Mouse (Mus musculus): ENCODE measurements around the gene Rpl23a. TPM values are rescaled to one million over a fixed set of nuclear protein-coding genes. Genes with fewer than 3 reads are reported as not detected.

The Rpl23a gene
- polyA plus RNA-seq, 1 experiment from 2014 or later: 743 TPM

DNA sequence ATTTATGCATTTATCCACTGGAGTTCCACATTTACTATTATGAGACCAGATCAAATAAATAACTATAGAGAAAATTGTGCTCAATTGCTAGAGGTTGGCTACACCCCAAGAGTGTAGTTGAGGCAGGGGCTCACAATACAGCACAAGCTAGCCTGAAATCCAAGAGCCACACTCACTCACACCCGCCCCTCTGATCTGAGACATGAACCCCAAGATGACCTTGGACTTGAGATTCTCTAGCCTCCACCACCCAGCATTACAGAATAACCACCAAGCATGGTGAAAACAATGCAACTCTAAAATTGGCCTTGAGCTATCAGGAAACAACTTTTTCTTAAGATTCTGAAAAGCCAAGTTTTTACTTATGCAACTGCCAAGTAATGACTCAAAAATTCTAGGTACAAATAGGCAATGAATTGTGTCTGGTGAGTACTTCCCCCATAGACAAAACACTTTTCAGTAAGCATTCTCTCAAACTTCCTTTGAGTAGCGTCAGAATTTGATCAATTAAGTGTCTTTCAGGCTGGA is 1.5 kb downstream of the Rpl23a start:
- WGBS: 53% methylated on average over 2 of the region's 2 CpGs
- no peak for ATAC-seq (ENCODE audit: low FRiP score, low read depth)
- peak overlapping the region; percentile 69 for H3K9ac ChIP-seq
- peaks cover 59% of the 10 kb centered on the region for H3K4me1 ChIP-seq (replicated peaks)
- H3K4me2 ChIP-seq: peak overlapping the region; percentile 70
- H3K36me3 ChIP-seq: peaks cover 28% of the 10 kb centered on the region
- peak overlapping the region; percentile 59 for H3K4me3 ChIP-seq
- no peak overlapping the region for H3K27ac ChIP-seq (replicated peaks)
- no peaks in the 10 kb centered on the region for H3K9me3 ChIP-seq
- no peaks in the 10 kb centered on the region for H3K27me3 ChIP-seq

DNA sequence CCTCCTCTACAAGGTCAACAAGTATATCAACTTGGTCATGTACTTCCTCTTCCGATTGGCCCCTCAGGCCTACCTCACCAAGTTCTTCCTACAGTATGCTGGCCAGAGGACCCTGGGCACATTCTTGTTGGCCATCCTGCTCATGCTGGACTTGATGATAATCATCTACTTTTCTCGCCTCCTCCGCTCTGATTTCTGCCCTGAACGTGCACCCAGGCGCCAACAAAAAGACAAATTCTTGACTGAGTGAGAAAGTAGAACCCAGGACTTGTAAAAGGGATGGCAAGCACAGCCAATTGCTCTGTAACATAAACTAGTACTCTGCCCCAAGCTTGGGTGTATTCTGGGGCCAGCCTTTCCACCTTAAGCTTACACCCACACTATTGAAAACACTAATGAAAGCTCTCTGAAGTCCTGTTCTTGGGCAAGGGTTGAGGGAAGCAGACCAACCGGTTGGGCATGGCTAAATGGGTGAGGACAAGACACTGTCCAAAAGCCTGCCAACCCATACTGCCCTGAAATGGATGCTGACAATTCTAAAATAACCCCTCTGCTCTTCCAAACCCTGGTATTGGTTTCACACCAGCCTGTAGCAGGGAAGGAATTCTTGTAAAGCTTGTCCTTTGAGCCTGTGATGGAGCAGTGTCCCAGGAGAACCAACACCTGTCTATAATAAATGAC is 3.2 kb downstream of the Rpl23a start:
- no peak overlapping the region for H3K9ac ChIP-seq
- whole genome bisulfite sequencing: 80% methylated on average over 6 of the region's 6 CpGs
- H3K4me1 ChIP-seq (replicated peaks): peaks cover 69% of the 10 kb centered on the region
- no peak overlapping the region for H3K27ac ChIP-seq (replicated peaks)
- ATAC-seq (ENCODE audit: low FRiP score, low read depth): no peak
- 0 out of 2 replicates have a peak overlapping the region, but pooled peaks have one; percentile 78 for H3K4me3 ChIP-seq
- no peaks in the 10 kb centered on the region for H3K27me3 ChIP-seq
- peak overlapping the region; percentile 87; the same call in 1 of the 2 replicates for H3K4me2 ChIP-seq
- H3K36me3 ChIP-seq: peaks cover 28% of the 10 kb centered on the region
- no peaks in the 10 kb centered on the region for H3K9me3 ChIP-seq

DNA sequence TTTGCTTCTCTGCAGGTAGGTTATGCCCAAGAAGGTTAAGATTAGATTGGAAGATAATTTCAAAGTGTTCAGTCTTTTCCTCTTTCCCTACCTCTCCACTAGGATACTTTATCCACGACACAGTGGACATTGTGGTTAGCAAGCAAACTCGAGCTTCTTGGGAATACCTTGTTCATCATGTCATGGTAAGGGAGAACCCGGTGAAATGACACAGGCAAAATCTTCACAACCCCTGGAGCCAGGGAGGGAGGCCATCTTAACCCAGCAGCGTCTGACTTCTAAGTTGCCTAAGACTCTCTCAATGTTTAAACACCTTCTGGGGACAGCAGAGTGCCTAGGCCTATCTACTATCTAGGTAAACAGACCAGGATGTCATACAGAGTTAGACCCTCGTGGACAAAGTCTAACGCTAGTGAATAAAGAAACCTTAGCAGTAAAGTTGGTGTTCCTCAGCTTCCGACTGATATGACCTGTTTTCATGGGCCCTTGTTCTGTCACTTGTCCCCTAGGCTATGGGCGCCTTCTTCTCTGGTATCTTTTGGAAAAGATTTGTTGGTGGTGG is 3.9 kb downstream of the Rpl23a start:
- no peak overlapping the region for H3K9ac ChIP-seq
- no peaks in the 10 kb centered on the region for H3K9me3 ChIP-seq
- peak overlapping the region; percentile 87 for H3K4me2 ChIP-seq
- peaks cover 69% of the 10 kb centered on the region for H3K4me1 ChIP-seq (replicated peaks)
- H3K27me3 ChIP-seq: no peaks in the 10 kb centered on the region
- peak overlapping the region; percentile 78 for H3K4me3 ChIP-seq
- 34% methylated on average over 8 of the region's 8 CpGs for WGBS
- ATAC-seq (ENCODE audit: low FRiP score, low read depth): no peak
- H3K36me3 ChIP-seq: peaks cover 28% of the 10 kb centered on the region
- H3K27ac ChIP-seq (replicated peaks): no peak overlapping the region

DNA sequence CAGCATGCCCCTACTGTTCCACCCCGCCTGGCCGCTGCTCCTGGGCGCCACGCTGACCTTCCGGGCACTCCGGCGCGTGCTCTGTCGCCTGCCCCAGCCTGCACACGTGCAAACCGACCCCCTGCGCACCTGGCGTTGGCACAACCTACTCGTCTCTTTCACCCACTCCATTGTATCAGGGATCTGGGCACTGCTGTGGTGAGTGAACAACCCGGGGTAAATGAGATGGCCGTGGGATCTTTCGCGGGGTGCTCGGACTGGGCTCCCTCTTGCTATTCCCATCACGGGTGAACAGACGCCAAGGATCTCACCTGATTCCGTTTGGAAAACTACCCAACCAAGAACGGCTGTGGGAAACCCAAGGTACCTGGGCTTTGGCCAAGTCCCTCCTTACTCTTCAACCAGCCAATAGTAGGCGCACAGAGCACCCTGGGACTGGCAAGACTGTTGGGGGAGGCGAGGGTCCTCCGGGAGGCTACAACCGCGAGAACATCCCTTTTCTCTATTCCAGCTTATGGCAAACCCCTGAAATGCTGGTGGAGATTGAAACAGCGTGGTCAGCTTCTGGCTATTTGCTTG is 4.4 kb downstream of the Rpl23a start:
- H3K4me3 ChIP-seq: peak overlapping the region; percentile 78
- no peaks in the 10 kb centered on the region for H3K9me3 ChIP-seq
- H3K36me3 ChIP-seq: peaks cover 28% of the 10 kb centered on the region
- H3K27me3 ChIP-seq: no peaks in the 10 kb centered on the region
- H3K4me1 ChIP-seq (replicated peaks): peaks cover 67% of the 10 kb centered on the region
- H3K9ac ChIP-seq: peak overlapping the region; percentile 56
- H3K27ac ChIP-seq (replicated peaks): peak overlapping the region; percentile 89
- ATAC-seq (ENCODE audit: low FRiP score, low read depth): 0 out of 2 replicates have a peak, but pooled peaks have one; percentile 1
- 3% methylated on average over 29 of the region's 29 CpGs for WGBS
- H3K4me2 ChIP-seq: peak overlapping the region; percentile 87

DNA sequence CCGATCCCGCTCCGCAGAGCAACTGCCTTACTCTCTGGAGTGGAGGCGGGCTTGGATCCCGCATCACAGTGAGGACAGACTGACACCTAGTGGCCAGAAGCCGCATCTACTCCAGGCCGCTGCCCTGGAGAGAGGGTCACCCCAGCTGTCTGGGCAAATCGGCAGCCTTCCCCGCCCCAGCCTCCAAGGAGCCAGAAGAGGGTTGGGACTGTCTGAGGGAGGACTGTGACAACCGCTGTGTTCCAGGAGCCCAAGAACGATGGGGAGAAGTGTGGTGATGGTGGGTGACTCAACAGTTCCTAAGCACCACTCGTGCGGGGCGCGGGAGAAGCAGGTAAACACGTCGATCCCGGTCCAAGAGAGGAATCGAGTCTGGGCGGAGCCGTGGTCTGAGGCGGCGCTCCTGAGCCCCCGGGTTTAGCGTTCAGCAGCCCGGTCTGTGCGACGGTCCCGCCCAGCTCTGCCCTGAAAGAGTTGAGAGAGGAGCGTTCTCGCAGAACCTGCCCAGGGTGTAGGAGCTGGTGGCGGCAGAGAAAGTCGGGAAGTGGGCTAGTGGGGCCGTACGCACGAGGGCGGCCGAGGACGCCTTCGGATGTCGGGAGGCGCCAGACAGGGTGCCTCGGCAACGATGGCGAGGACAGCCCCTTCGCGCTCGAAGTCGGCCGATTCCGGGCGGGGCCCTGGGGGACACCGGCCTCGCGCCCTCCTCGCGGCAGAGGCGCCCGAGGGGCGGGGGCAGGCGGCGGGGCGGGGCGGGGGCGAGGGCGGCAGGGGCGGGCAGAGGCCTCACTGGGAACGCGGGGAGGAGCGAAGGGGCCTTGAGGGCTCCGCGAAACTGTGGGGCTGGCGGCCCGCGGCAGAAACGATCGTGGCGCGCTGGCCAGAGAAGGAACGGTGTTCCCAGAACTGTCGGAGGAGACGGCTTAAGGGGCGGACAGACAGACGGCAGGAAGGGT is 5.2 kb downstream of the Rpl23a start:
- H3K36me3 ChIP-seq: peaks cover 28% of the 10 kb centered on the region
- peaks cover 64% of the 10 kb centered on the region for H3K4me1 ChIP-seq (replicated peaks)
- H3K4me2 ChIP-seq: peak overlapping the region; percentile 87
- no peaks in the 10 kb centered on the region for H3K9me3 ChIP-seq
- peak; percentile 82 for ATAC-seq (ENCODE audit: low FRiP score, low read depth)
- peak overlapping the region; percentile 56 for H3K9ac ChIP-seq
- peak overlapping the region; percentile 78 for H3K4me3 ChIP-seq
- WGBS: under 1% methylated on average over 76 of the region's 84 CpGs
- no peaks in the 10 kb centered on the region for H3K27me3 ChIP-seq
- peak overlapping the region; percentile 89 for H3K27ac ChIP-seq (replicated peaks)

DNA sequence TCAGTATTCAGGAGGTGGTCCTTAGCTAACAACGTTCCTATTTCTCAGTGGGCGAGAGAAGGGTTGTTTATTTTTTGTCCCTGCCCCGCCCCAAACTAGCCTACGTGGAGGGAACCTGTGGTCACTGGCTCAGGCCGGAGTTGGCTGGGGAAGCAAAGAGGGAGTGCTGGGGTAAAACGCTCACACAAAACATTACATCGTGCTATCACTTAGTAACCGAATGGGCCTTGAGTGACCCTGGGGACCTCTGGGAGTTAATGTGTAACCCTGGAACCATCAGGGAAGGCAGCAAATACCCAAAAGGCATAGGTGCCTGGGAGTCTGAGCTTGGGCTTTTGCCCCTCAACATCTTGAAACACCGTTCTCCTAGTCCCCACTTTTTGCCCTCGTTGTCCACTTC is 5.9 kb downstream of the Rpl23a start:
- Histone ChIP-seq H3K9ac (no peak overlapping the region), H3K9me3 (no peaks in the 10 kb centered on the region), H3K36me3 (peaks cover 28% of the 10 kb centered on the region), H3K4me2 (peak overlapping the region; percentile 87), H3K27me3 (no peaks in the 10 kb centered on the region), H3K27ac (replicated peaks) (peak overlapping the region; percentile 89), H3K4me1 (replicated peaks) (peaks cover 63% of the 10 kb centered on the region), H3K4me3 (peak overlapping the region; percentile 78)
- peak; percentile 1; the same call in 1 of the 2 replicates for ATAC-seq (ENCODE audit: low FRiP score, low read depth)
- under 1% methylated on average over 10 of the region's 10 CpGs for WGBS

DNA sequence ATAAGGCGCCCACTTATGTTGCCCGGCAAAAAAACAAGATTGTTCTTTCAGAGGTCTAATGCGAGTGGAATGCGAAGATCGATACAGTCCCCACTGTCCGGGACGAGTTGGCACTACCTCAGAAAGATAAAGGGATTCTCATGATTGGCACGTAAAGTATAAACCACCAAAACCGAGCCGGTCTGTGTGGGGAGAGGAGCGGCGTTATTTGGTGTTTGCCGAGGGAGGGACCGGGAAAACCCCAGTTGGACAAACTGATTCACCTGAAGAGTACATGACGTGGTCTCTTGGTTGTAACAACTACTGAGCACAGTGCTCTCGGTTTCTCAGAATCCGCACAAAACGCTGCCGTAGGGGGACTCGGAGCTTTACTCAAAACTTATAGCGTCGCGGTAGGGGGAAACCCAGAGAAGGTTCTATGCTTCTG is 6.5 kb downstream of the Rpl23a start:
- H3K27me3 ChIP-seq: no peaks in the 10 kb centered on the region
- H3K4me1 ChIP-seq (replicated peaks): peaks cover 58% of the 10 kb centered on the region
- no peaks in the 10 kb centered on the region for H3K9me3 ChIP-seq
- peak overlapping the region; percentile 57 for H3K9ac ChIP-seq
- H3K27ac ChIP-seq (replicated peaks): peak overlapping the region; percentile 83
- H3K4me2 ChIP-seq: peak overlapping the region; percentile 87
- peaks cover 25% of the 10 kb centered on the region for H3K36me3 ChIP-seq
- H3K4me3 ChIP-seq: peak overlapping the region; percentile 78
- no peak for ATAC-seq (ENCODE audit: low FRiP score, low read depth)
- 1% methylated on average over 23 of the region's 23 CpGs for WGBS

DNA sequence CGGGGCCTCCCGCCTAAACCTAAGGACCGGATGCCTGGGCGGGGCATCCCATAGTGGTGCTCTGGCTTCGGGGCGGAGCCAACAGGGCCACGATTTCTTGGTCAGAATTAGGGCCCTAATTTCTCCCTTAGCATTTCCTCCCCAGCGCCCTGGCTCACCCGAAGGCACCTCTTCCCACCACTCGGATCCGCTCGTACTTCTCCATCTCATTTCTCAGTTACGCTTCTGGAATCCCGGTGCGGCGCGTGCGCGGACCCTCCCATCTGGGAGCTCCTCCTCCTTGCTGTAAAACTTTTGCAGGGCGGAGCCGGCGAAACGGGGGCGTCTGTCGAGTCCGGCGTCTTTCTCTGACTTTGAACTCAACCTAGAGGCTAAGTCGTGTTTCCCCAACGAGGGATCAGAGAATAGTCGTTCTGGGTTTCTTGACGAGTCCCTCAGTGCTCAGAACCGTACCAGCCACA is 7.0 kb downstream of the Rpl23a start, which contains the start of the genes Nek8 and Tlcd1:
Nek8 (minus strand) TSS at position 274 of the 461 bp plus-strand sequence.
Tlcd1 (plus strand) TSS at position 310 of the 461 bp plus-strand sequence.
- Histone ChIP-seq H3K9me3 (no peaks in the 10 kb centered on the region), H3K36me3 (peaks cover 20% of the 10 kb centered on the region), H3K27me3 (no peaks in the 10 kb centered on the region), H3K4me3 (peak within 1 kb of the TSS; percentile 78), H3K9ac (peak within 1 kb of the TSS; percentile 57), H3K4me2 (peak within 1 kb of the TSS; percentile 87), H3K27ac (replicated peaks) (peak within 1 kb of the TSS; percentile 89), H3K4me1 (replicated peaks) (peaks cover 53% of the 10 kb centered on the region)
- WGBS: under 1% methylated on average over 32 of the region's 32 CpGs
- peak; percentile 71 for ATAC-seq (ENCODE audit: low FRiP score, low read depth)

DNA sequence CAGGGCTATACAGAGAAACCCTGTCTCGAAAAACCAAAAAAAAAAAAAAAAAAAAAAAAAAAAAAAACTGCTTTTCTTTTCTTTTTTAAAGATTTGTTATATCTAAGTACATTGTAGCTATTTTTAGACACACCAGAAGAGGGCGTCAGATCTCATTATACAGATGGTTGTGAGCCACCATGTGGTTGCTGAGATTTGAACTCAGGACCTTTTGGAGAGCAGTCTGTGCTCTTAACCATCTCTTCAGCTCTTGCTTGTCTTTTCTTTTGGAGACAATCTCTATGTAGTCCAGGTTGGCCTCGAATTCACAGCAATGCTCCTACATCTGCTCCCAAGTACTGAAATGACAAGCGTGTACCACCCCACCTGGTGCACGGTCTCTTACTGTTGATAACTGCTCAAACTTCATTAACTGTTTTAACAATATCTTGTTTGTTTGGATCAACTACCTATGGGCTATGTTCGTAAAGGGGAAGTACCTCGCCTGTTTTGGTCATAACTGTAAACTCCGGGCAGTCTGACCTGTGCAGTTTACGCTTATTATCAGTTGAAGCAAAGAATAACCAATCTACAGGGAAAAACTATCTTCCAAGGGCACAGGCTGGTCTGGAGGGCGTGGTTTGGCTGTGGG is 7.5 kb downstream of the Rpl23a start:
- H3K4me3 ChIP-seq: peak overlapping the region; percentile 78
- H3K27me3 ChIP-seq: no peaks in the 10 kb centered on the region
- H3K9me3 ChIP-seq: no peaks in the 10 kb centered on the region
- H3K9ac ChIP-seq: peak overlapping the region; percentile 57
- 6% methylated on average over 9 of the region's 10 CpGs for WGBS
- peak overlapping the region; percentile 87 for H3K4me2 ChIP-seq
- ATAC-seq (ENCODE audit: low FRiP score, low read depth): no peak
- peaks cover 49% of the 10 kb centered on the region for H3K4me1 ChIP-seq (replicated peaks)
- peak overlapping the region; percentile 83 for H3K27ac ChIP-seq (replicated peaks)
- H3K36me3 ChIP-seq: peaks cover 15% of the 10 kb centered on the region

DNA sequence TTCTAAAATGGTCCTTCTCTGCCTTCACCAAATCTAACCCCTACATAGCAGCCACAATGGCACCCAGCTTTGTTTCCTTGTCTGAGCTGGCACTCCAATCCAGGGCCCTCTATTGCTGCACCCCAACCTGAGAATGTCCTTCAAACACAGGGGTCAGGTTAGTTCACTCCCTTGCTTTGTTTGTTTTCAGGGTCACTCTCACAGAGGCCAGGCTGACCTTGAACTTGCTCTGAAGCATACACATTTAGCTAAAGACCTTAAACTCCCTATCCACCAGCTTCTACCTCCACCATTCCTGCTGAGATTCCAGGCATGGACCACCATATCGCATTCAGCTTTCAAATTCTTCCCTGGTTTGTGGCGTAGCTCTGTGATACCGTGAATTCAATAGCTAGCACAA is 8.9 kb downstream of the Rpl23a start:
- Histone ChIP-seq H3K27ac (replicated peaks) (no peak overlapping the region), H3K4me2 (no peak overlapping the region), H3K9me3 (no peaks in the 10 kb centered on the region), H3K9ac (0 out of 2 replicates have a peak overlapping the region, but pooled peaks have one; percentile 1), H3K4me3 (no peak overlapping the region), H3K4me1 (replicated peaks) (peaks cover 36% of the 10 kb centered on the region), H3K36me3 (peaks cover 1% of the 10 kb centered on the region; the same call in 1 of the 2 replicates), H3K27me3 (no peaks in the 10 kb centered on the region)
- no peak for ATAC-seq (ENCODE audit: low FRiP score, low read depth)
- WGBS: 90% methylated on average over 3 of the region's 3 CpGs

All from hindbrain, embryonic 15.5 days (tissue).